Mouse (Mus musculus) neural tube, embryonic 10.5 days (tissue): ENCODE measurements around the gene Tfap2e.

ENCODE experiments used
- DNase-seq: peaks from one replicate; pipeline ENCODE4 v3.0.0-alpha.2; 2017; ENCODE audit warnings: low spot score; ENCODE audit errors: extremely low spot score

Gene Tfap2e

DNA sequence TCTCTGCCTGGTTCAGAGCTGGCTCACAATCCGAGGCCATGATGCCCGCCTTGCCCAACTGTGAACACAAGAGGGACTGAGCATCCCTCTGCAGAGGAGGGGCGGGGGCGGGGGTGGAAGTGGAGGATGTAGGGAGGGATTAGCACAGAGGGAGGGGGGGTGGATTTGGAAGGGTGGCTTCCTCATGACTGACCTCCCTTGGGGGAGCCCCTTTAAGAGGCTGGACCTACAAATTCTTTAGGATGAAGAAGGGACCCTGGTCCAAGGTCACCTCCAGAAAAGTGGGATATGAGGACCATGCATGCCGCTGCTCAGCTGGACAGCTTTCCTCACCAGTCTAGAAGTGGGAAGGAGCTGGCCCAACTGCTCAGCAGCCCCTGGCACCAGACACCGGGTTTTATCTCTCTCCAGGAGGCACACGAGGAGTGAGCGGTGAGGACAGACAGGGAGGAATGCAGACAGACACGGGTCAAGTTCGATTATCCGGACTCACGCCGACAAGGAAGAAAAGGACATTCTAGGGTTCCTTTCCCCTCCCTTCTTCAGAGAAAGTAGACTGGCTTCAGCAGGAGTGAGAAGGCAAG lies 16.1 kb upstream of the Tfap2e start:
- DNase-seq = peak; percentile 44

DNA sequence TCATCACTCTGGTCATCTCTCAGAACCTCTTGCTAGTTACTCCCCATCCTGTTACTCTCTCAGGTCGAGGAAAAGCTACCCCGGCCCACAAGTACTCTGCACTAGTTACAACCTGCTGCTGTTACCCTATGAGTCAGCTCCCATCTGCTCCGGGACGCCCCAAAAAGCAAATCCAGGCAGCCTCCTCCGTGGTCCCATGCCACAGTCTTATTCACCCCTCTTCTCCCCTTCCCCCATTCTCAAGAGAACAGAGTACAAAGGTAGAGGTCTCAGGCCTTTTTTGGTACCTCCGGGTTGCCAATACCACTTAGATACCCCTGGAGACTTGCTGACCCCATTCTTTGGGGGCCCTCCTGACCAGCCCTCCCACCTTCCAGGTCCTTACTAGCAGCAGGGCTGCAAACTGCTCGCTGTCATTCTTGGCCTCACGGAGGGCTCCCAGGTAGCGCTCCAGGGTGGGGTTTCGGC lies 15.6 kb upstream of the Tfap2e start:
- DNase-seq = no peak

DNA sequence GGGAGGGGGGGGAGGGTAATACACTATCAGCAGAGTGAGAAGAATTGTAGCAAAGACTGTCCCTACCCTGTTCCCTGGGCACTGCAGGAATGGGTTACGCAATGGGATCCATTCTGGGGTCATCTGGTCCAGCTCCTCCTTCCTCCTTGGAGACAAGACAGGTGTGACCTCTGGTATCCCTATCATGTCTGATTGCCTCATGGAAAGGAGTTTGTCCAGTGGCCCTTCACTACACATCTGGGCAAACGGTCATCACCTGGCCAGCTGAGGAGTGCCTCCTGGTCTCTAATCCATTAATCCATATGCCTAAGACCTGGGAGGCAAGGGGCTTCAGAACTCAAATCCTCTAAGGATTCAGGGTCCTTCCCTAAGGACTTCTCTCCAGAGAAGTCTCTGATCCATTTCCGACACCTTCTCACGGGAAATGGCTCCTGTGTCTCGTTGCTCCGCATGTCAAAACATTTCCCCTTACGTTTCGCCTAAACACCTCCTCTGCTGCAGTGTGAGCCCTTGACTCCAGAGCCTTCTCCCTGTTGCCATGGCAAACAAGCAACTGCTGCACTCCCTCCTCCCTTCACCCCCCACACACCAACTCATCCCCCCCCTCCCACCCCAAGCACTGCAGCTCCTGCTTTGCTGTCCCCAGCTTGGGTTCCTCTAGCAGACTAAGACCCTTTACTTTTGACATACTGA lies 15.0 kb upstream of the Tfap2e start:
- no peak for DNase-seq

DNA sequence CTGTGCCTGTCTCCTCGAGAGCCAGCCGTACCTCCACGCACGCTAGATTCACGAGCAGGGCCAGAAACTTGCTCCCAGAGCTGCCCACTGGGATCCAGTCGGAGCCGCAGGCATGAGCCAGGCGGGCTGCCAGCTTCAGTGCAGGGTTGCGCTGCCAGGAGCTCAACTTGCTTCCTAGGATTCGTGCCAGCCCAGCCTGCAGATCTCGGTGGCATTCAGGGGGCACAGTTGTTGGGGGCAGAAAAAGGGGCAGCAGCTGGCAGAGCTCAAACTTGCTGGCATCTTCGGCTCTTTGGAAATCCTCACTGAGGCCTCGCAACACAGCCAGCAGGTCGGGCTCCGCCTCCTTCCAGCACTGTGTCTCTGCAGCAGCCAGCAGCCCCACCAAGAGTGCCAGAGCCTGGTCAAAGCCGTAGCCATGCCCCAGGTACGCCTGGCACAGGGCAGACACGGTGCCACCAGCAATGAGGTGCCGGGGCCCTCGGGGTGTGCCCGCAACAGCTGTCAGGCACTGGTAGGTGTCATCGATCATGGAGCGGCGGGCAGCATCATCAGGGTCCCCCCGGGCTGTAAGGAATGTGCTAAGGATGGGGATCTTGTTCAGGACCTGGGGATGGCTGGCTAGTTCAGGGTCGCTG lies 14.1 kb upstream of the Tfap2e start:
- DNase-seq = no peak

DNA sequence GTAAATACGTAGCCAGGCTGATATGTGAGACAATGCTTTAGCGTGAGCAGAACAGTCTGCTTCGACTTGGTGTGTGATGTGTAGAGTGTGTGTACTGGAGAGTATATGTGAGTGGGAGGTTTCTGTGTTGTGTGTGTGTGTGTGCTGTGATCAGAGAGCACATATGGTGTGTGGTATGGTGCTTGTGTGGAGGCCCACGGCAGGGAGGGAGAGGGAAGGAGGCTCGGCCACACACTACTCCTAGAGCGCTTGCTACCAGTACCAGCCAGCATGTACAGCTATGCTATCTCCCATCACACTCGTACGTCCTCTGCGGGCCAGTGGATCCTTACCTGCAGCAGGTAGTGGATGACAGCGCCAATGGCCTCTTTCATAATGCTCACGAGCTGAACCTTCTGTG lies 13.5 kb upstream of the Tfap2e start:
- no peak for DNase-seq

DNA sequence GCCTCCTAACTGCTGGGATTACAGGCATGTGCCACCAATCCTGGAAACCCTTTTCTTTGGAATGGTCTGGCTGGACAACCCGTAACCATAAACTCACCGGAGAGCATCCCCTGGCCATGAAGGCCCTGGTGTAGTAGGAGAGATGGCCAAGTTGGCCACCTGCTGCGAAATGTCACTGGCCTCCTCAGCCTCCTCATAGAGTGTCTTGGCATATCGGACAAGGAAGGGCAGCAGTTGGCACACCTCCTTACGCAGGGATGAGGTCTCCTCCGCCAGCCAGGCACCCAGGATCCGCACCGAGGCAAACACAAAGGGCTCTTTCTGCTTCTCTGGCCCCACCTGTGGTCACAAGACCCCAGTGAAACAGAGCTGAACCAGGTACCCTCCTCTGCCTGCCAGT lies 12.3 kb upstream of the Tfap2e start:
- no peak for DNase-seq

DNA sequence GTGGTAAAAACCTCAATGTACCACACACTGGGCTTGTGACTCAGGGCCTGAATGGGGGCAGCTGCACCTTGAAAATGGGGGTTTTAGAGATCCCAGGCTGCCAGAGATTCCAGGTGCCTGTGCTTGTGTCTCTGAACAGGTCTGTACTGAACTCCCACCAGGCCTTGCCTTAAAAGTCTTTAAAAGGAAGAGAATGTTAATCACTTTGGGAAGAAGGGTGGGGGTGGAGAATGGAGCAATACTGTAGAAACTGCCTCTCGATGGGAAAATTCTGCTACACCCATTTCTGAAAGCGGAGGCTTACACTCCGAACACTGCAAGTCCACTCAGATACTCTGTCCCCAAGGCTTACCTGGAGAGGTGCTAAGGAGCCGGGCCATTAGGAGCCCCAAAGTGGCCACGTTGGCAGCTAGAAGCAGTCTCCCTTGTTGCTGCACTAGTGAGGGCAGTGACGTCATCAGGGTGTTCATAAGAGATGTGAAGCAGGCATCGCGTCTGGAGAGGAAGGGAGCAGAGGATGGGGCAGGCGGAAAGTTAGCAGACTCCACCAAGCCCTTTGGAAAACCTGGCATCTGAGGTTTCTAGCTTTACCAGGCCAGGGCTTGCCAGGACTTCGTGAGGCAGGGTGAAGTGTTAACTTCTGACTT lies 10.3 kb upstream of the Tfap2e start:
- DNase-seq = no peak

DNA sequence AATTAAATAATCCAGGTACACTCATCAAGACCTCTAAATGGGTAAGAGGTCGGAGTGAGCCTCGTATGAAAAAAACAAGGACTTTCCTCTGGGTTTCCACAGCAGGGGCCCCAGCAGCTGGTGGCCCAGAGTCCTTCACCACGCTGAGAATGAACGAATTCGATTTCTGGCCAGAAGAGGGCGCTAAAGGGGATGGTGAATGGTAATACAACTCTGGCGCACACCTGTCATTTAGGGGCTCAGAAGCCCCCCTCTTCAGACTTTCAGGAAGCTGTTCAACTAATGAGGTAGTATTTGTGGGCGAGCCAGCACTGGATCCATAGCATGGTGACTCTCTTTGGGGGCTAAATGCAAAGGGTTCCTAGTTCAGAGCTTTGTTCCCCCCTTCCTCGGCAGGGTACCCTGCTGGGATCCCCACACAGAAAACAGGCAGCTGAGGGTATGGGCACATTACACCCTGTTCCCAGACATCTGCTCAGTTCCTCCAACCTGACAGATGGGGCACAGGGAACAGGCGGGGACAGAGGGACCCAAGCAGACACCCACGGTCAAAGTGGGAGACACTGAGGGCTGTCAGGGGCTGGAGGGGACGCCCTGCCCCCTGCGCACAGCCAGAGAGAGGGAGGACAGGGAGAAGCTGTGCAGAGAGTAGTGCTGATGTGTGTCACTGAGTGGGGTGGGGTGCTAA lies 9.6 kb upstream of the Tfap2e start:
- peak; percentile 55 for DNase-seq

DNA sequence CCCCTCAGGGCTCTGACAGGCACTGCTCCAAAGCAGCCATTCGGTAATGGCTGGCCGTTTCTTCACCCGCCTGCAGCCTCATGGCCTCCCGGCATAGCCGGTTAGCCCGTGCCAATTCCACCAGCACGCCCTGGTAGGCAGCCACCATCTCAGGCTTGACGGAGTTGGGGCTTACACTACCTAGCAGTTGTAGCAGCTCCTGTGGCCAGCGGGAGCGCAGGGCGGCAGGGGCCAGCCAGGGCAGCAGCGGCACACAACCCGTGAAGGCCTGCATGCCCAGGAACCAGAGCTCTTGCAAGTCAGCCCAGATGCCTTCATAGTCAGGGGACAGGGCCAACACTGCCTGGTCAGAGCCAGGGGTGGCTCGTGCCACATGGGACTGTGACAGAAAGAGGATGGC lies 8.8 kb upstream of the Tfap2e start:
- DNase-seq = no peak

DNA sequence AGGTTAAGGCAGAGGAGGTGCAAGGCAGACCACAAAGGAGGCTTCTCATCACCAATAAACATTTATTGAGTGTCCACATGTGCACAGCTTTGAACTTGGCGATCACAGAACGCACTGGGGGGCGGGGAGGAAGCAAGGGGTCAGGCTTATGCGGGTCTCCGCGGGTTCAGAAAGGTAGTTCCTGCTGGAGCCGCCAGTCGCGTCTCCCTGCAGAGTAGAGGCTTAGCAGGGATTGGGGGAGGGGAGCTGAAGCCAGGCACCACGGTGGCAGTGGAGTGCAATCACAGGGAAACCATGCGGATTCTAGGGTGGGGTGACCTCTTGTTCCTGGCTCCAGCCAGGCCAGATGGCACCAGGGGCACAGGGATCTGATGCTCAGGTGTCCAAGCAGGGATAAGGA lies 7.7 kb upstream of the Tfap2e start:
- no peak for DNase-seq

DNA sequence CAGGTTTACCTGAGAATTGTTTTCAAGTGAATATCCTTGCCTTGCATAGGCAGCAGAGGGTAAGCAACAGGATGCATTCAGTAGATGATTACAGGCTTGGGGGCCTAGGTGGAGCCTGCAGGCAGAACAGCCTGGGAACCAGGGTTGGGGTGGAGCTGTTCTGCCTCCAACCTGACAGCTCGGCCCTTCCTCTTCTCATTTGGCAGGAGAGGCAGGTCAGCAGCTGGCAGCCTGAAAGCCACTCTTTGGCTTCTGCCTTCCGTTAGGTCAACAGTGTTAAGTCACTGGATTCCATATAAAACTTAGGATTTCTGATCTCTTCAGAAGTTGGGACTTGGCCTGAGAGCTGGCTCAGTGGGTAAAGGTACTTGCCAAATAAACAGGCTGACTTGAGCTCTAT lies 6.9 kb upstream of the Tfap2e start:
- no peak for DNase-seq

DNA sequence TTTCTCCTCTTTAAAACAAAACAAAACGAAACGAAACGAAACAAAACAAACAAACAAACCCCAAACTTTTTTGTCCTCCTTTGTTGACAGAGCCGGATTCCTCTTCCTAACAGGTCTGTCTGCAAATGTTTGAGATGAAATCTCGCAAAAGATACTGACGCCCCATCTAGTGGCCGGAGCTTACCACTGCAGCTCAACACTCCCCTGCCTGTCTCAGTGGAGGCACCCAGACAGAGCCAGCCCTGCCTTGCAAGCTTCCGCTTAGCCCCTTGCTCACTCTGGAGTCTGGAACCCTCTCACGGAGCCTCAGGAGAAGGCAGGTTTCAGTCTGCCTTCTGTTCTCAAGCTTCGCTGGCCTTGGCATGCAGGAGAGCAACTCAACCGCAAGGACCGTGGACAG lies 5.4 kb upstream of the Tfap2e start:
- DNase-seq = peak; percentile 85

DNA sequence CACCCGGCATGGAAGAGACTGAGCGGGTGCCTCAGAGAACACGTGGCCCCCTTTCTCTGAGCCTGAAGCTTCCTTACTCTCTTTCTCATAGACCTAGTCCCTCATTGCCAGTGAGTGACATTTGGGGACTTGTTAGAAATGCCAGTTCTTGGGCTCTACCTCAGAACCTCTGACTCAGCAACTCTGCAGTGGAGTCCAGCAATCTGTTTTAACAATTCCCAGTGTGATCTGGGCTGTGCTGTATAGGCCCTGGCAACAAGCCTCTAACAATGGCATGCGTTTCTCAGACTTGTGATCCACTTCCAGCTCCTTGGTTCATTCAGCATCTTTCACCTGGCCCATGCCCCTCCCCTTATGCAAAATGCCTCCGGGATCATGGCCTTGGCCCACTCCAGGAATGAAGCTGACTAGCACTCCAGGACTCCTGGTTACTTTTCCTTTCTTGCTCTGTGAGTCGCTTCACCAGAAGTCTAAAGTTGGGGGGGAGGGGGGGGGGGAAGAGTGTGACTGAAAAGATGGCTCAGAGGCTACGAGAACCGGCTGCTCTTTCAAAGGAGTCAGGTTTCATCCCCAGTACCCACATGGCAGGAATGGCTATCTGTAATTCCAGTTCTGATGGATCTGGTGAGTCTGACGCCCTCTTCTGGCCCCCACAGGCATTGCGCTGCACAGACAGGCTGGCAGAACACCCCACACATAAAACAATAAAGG lies 4.1 kb upstream of the Tfap2e start:
- peak; percentile 48 for DNase-seq

DNA sequence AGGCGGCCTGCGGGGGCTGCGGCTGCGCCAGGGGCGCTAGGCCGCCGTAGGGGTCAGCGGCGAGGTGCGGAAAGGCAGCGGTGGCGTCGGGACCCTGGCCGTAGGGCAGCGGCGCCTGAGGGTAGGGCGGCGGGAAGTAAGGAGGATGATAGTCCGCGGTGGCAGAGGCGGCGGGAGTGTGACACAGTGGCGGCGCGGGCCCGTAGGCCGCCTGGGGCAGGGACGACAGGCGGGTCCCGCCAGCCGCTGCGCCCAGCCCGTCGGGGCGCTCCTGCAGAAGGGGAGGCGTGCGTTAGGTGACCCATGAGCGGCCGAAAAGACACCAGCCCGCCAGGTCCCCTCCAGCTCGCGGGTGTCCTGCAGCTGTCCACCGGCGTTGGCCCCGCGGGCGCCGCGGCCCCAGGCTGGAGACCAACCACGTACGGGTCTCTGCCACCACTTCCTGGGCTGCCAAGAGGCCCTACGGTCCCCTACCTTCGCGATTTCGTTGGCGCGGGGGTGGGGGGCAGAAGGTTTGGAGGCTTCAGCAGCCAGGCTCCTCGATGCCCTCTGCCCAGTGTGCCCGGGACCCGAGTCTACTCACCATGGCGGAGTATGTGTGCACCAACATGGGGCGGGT lies 549 bp downstream of the Tfap2e start:
- peak; percentile 60 for DNase-seq

DNA sequence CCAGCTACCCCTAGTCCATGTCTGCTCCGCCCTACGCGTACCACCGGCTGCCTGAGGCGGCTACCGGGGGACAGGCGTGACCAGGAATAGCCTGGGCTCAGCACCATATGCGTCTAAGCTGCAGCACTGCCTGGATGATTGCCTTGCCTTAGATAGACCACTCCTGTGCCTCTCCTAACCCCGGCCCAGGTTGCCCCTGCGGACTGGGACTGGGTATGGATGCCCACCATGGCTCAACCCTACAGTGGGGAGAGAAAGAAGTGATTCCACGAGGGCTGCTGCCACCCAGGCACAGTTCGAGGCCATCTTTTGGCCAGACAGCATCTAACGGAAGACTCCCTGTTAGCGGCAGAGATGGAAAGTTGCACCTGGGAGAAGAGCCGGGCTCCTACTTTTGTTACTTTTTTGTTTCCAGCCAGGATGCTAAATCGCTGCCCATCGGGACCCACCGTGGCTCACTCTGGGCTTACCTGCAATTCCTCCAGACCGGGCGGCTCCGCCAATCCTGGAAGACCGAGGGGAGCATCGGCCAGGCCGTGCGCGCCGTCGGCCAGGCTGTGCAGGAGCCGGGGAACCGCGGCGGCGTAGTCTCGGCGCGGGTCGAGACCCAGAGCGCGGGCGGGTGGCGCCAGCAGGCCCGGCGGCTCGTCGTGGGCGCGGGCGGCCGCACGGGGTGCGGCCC lies 1.2 kb downstream of the Tfap2e start:
- peak; percentile 59 for DNase-seq

DNA sequence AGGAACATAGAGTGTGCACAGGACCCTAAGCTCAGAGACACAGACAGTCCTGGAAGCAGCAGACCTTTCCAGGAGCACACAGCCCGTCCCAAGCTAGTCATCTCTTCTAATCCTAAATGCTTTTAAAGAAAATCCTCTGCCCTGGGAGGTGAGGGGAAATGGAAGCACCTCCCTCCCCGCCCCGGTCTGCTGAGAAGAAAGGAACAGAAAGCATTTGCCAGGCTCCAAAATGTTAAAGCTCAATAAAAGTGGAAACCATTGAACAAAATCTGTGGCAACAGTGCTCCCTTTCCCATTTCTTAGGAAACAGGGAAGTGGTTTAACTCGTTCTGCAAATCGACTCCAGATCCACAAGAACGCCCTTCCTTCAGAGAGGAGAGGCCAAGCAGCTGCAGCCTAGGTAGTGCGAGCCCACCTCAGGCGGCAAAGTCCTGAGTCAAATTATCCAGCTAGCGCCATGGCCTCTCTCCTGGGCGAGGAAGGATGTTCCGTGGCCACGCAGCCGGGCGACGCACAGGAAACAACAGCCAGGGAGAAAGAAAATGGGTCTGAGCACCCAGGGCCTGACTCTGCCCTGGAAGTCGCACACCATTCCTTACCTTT lies 1.9 kb downstream of the Tfap2e start:
- no peak for DNase-seq

DNA sequence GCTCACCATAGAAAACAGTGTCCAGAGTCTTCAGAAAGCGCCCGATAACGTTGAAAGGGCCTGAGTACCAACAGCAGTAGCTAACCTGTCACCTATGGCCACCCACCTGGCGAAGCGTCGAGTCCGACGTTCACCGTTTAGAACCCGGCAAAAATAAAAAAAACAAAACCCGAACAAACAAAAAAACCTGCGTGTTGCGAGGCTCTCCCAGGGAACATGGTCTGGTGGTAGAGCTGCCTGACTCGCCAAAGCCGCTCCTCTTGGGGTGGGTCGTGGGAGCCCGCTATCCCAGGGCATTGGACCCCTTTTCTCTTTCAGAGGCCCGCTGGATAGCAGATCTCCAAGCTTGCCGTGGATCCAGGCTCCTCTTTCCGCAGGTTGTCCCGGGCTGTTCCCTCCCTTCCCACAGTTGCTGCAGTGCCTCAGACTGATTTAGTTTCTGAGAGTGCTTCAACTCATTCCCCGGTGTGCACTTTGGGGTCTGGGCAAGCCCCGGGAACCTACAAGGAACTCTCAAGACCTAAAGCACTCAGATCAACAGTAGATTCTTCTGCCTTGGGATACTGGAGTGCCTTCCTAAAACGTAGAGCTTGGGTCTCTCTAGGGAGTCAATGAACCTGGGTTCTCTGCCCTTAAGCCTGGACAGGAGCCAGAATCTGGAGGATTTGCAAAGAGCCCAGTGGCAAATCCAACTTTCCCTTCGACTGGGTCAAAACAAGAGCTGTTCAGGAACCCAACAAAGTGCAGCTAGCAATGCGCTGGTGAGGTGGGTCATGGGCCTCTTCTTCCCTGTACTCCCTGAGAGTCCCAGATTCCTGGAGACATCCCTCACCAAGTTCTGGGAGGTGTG lies 3.3 kb downstream of the Tfap2e start:
- peak; percentile 50 for DNase-seq

DNA sequence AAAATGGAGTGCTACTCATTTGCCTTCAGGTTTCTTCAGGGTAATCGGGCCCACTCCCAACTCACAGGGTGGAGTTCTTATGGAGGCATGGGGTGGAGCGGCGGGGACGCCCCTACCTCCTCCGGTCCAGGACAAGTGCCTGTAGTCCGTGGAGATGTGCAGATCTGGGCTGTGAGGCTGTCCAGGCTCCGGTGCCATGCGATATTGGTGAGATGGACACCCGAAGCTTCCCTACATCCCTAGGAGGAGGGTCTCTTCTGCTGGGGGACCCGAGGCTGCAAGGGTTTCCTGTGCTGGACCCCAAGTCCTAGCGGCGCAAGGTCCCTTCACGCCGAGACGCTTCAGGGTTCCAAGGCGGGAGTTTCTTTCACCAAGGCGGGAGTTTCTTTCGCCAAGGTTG lies 3.9 kb downstream of the Tfap2e start:
- peak; percentile 44 for DNase-seq

DNA sequence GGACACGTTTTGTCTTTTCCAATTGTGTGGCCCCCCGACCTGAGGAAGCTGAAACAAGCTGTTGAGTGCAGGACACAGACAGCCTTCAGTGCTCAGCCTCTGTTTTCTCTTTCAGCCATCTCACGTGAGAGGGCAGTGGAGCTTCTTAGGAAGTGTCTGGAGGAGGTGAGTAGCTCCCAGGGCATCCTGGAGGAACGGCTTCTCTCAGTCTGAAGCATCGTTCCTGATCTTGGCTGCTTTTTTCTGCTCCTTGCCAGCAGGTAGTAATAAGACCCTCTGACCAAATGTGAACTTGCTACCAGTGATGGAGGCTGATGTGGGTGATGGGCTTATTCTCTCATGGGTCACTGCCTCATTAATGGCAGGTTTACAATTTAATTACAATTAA lies 28.6 kb downstream of the Tfap2e start:
- DNase-seq = no peak
